Mouse (Mus musculus): ENCODE data around the gene Slco2a1.

Gene Slco2a1

DNA sequence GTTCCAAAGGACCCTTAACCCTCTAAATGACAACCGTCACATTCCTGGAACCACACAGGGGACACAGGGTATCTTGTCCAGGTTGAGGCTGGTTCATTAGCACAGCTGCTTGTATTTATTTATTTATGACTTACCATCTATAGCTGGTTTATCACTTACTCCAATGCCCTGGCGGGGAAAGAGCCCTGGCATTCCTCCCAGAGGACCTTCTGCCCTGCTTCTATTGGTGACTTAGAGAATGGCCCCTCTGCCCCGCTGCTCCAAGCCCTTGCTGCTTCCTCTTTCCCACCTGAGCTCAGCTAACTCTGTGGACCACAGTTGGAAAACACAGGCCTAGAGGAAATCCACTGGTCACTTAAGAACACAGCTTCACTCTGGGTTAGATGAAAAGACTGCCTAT, 94.9 kb downstream of the Slco2a1 start:
- DNase-seq (ENCODE audit: low read depth) = no peak

DNA sequence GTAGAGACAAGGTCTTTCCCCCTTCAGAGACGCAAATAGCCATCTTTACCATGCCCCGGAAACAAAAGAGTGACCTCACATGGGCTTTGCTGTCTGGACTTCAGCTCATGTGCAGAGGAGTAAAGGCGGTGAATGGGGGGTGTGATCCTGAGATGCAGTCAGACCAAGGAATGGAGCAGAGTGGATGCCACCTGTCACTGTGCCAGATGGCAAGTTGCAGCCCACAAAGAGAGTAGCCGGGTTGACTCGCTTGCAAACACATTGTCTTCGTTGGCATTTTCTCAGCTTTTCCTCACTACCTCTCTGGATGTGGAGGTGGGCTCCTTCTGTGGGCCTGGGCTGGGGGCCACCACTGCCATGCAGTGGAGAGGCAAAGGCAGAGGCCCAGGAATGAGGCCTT, 98.2 kb downstream of the Slco2a1 start:
- DNase-seq (ENCODE audit: low read depth) = no peak

DNA sequence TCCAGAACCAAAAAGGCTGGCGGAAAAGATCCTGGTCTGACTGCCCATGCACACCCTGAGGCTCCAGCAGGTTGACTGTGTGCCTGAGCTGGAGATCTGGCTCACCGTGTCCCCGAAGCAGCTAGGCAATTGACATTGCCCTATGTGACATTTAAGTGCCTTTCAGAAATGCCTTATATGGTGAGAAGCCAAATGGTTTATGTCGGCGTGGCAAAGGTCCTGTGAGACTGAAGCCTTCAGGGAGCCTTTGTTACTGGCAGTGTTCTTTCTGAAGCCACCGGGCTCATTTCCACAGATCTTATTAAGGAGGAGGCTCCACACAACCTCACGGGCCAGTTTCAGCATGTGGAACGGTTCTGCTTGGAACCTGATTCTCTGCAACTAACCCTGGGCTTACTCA, 98.8 kb downstream of the Slco2a1 start:
- DNase-seq (ENCODE audit: low read depth) = no peak

DNA sequence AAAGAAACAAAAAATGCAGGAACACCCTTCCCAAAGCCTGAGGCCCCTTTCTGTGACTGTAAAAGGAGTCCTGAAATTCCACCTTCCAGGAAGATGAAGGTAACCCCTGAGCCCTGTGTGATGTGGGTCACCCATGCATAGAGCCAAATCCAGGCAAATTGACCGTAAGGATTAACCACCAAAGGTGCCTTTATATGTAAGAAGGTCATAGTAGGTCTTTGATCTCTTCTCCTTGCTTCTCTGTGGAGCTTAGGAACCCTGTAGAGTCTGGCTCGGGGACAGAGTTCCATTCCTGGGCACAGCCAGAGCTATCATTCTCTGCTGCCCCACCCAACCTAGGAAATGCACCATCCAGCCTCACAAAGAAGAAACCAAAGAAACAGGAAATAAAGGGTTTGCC, 100.1 kb downstream of the Slco2a1 start:
- DNase-seq (ENCODE audit: low read depth) = no peak

DNA sequence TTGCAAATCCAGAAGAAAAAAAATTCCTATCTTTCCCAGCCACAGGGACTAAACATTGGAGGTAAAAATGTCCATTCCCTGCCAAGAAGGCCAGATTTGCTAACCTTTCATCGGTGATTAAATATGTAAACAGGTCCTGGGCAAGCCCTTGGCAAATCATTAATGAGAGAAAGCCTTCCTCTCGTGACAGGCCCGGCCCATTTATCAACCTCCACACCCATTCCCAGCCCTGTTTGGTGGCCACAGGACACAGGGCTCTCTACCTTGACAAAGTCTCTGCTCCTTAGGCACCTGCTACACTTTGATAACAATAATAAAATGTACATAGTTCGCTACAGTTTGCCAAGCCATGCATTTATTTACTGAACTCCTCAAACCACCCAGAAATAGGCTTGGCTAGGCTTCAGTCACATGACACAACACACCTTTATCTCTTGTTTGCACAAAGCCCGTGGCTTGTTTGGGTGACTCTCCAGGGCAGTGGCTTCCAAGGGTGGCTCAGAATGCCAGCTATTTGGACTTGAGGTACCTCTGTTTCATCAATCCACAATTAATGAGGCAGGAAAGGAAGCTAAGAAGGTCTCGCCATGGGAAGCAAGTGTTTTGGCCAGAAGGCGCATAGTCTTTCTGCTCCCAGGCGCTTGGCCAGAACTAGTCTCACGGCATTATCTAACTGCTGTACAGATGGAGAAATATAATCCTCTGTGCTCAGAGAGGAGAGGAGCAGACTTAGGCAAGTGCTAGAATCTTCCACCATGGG, 101.8 kb downstream of the Slco2a1 start:
- no peak for DNase-seq (ENCODE audit: low read depth)

DNA sequence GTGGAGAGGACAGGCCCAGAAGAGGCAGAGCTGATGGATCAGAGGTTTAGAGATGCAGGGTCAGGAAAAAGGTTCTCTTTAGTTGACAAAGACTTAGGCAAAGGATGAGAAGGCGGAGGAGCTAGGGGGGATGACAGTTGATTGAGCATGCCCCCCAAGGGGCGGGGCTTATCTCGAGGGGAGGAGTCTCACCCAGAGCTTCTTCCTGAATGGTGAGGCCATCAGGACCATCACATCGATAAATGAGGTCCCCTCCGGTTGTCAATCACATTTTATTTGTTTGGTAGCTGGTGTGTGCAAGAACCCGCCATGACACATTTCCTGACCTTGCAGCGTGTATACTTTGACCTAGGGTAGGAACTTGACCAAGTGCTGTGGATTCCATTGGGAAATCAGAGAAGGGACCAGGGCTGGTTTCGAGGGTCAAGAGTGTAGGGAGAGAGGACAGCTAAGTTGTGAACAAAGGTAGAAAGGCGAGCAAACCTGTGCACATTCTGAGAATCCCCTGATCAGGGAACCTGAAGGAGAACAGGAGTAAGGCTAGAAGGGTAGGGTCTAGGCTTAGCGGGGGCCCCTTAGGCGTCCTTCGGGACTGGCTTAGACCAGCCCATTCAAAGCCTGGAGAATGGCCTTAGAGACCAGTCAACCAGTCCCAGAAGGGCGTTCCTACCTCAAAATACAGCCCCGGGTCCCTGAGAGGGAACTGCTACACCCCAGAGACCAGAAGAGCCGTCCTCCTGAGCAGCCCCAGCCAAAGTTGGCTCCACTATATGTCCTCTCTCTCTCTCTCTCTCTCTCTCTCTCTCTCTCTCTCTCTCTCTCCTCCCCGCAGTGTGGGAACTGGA, 102.7 kb downstream of the Slco2a1 start:
- DNase-seq (ENCODE audit: low read depth) = no peak

DNA sequence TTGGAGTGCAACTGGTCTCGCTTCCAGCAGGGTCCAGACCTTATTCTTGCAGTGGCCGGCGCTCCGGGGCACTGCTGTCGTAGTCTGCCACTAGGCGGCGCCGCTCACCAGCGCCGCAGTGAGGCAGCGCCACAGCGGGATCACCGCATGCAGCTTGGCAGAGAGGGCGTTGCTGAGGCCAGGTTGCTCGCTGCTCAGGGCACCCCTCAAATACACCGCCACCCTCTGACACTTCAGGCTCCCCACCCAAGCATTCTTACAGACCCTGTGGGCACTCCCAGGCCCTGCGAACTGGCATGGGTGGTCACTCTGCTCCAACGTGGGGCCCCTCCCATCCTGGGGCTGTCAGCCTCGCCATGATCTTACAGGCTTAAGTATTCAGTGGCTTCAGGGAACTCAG, 103.7 kb downstream of the Slco2a1 start:
- DNase-seq (ENCODE audit: low read depth) = peak; percentile 83

DNA sequence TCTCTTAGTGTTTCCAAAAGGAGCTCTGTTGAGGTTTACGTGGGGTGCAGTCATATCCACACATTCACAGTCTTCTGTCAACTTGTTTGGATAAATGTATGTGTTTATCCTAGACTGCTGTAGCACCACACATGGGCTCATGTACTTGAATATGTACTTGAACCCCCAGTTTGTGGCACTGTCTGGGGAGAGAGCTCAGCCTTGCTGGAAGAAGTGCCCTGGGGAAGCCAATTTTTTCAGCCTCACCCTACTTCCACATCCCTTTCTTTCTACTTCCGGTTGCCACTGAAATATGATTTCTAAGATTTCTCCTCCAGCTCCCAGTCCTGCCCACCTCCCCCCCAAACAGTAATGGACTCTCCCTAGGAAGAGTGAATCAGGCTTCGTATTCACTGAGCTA, 105.2 kb downstream of the Slco2a1 start:
- DNase-seq (ENCODE audit: low read depth) = no peak

DNA sequence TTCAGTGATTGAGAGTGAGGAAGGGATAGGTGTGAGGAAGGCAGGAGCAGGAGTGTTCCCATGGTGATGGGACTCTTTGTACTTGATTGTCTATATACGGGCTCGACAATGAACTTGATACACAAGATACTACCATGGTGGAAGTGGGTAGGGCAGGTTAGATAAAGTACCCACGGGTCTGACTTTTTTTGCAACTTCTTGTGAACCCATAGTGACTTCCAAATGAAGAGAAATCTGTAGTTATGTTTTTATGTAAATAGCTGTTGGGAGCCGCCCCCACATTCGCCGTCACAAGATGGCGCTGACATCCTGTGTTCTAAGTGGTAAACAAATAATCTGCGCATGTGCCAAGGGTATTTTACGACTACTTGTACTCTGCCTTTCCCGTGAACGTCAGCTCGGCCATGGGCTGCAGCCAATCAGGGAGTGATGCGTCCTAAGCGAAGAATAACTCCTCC, 119.9 kb downstream of the Slco2a1 start:
- DNase-seq (ENCODE audit: low read depth) = peak; percentile 92

DNA sequence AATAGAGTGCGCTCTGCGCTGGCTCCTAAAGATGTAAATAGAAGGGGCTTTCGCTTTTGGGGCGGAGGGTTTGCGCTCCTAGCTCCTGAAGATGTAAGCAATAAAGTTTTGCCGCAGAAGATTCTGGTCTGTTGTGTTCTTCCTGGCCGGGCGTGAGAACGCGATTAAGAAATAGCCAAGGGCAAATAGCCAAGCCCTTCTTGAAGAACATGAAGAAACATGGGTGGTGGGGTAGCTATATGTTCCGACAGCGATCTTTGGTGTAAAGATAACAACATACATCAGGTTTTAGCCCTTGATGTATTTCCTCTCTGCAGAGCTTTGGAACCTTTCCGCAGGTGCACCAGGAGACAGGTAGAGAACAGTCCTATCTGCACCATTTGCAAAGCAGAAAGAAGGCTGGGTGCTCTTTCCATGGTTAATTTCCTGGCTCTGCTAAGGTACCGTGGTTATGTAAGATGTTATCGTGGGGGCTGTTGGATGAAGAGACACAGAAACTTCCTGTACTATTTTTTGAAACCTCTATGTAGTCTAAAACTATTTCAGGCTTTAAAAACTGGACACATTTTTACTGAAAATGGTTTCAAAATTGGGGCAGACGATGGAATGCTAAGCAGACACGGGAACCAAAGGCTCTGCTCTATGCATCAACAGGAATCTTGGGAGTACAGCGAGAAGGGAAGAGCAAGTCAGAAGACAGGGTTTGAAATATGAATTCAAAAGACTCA, 120.6 kb downstream of the Slco2a1 start:
- peak; percentile 76 for DNase-seq (ENCODE audit: low read depth)

DNA sequence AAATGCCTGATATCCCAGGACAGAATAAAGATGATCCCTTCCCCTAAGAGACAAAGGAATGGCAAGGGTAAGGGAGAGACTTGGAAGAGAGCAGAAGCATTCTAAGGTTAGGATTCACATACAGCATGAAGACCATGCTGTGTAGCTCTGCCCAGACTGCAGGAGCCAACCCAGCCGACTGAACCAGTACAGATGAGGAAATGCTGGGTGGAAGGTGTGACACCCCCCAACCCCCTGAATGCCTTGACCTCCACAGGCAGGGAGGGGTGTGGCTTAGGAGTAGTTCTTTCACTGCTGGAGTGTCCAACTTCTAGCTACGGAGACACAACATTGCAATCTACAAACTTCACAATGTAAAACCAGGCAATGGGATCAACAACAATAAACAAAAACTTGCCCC, 121.4 kb downstream of the Slco2a1 start:
- peak; percentile 40 for DNase-seq (ENCODE audit: low read depth)

DNA sequence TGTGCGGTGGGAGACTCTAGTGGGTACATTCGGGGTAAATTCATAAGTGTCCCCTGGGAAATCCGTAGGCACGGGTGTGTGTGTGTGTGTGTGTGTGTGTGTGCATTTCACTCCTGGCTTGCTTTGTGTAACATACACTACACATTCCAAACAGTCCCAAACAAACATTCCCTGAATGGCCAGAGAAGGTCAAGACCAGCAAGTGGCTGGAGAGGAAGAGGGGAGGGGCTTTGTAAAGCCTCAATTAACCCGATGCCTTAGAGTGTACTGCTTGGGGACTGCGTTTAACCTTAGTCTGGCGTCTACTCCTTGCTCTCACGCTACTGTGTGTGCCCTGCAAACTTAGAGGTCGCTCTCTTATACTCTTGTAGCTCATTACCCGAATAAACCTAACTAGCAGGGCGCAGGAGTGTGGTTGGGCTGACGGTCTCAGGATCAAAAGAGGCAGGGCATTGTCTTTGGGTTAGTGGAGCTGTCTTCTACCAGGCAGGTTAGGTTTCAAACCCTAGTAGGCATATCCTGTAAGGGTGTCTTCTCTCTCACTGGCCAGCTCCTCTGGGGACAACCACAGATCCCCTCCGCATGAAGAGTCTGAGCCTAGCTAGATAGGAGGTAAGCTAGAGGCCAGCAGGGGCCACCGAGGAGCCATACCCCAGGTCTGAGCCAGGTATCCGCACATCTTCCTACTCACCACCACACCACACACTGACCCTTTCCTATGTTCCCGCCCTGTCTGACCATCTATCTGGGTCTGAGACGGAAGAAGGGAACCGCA, 122.4 kb downstream of the Slco2a1 start:
- peak; percentile 58 for DNase-seq (ENCODE audit: low read depth)

DNA sequence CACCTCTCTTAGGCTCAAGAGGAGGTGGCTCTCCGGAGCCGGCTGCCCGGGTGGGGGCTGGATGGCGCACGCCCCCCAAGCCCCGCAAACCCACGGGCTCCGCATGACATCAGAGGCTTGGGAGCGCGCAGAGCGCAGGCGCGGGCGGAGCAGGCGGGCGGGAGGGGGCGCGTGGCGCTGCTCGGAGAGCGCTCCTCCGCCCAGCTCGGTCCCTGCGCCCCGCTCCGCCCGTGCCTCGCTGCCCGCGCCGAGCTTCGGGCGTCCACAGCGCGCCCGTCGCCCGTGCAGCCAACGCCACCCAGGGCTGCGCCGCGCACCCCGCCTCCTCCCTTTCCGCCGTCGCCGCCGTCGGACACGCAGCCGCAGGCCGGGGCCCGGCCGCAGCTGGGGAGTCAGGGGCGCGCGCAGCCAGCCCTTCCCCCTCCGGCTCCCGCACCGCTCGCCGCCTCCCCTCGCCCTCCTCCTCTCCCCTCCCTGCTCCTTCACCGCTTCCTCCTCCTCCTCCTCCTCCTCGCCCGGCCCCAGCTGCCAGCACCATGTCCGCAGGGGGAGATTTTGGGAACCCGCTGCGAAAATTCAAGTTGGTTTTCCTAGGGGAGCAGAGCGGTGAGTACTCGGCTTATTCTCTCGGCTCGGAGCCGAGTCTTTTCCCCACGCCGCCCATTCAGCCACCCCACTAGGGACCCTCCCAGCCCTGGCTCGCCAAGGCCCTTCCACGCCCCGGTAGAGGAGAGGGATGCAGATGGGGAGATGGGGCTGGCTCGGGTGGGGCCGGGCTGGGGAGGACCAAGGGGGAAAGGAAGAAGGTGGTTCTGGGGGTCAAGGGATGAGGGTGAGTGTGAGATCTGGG, 123.3 kb downstream of the Slco2a1 start, which contains the start of gene Rab6b:
Rab6b (plus strand) TSS at position 167 of the 850 bp plus-strand sequence.
- peak; percentile 74 for DNase-seq (ENCODE audit: low read depth)

DNA sequence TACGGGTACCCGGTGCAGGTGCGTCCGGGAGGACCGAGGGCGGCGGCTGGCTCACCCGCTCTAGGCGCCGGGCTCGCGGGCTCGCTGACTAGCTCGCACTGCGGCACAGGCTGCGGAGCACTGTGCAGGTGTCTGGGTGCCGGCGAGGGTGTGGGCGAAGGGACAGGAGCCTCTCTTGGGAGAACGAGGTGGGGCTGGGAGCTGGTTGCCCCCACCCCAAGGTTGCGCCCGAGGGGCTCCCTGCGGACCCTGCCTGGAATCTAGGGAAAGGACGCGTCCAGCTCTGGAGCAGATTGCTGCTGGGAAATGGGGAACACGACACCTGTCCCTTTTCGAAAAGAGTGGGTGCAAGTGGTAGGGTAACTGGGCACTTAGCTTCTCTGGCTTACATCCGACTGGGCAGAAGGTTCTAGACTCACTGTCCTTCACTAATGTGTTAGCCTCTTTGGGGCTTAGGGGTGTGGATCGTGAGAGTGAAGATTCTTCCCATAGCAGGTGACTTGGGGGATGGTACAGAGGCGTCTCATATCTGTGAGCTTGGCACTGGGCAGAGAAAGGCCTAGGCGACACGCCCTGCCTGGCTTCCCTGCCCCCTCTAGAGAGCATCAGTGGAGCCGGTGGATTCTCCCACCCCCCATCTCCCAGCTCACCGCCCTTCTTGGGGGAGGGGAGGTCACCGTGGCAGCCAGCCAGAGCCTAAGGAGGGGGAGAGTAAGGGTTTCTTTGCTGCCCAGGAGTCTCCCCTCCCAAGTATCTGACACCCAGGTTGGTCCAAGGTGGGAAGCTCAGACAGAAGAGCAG, 124.2 kb downstream of the Slco2a1 start:
- DNase-seq (ENCODE audit: low read depth) = peak; percentile 64

DNA sequence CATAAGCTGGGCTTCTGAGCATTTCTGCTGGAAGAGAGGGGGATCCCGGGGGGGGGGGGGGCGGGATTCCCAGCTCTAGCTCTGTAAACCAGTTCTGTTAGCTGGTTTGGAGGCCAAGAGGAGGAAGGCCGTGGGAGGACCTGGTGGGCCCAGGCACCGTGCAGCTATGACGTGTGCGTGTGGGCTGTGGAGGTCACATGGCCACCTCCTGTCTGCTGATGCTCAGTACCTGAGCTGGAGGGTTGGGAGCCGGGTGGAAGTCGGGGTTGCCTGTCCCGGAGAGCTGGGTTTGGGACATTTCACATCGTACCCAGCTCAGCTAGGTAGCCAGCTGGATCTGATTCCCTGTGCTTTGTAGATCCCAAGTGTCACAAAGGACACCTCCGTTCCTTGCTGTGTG, 124.8 kb downstream of the Slco2a1 start:
- DNase-seq (ENCODE audit: low read depth) = peak; percentile 39

DNA sequence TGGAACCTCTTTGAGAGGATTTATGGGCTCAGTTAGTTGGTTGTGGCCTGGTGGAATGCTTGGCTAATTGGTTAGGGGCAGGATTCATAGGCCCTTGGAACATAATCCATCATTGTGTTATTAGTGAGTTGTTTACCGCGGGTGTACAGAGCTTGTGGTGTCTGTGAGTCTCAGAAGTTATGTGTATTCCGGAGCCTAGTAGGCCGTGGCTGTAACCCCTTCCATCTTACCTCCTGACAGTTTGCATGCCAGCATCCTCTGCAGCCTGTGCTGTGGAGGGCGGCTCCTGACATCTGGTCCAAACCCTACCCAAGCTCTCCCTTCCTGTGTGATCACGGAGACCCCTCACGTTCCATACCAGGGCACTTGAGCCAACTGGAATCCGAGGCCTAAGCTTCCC, 125.8 kb downstream of the Slco2a1 start:
- no peak for DNase-seq (ENCODE audit: low read depth)

DNA sequence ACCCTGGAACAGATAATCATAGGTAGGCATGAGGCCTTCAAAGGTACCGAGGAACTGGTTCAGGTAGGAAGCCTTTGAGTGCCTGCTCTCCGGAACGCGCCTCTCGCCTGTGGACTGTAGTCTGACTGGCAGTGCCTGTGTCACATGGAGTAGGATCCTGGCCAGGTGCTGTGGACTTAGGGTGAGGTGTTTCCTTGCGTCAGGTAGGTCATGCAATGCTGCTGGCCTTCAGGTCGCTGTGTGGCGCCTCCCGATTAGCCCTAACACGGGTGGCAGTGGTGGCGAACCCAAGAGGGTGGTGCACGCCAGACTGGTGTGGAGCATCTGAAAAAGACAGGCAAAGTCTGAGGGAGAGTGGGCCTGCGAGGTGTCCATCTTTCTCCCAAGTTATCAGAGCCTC, 126.4 kb downstream of the Slco2a1 start:
- DNase-seq (ENCODE audit: low read depth) = no peak

DNA sequence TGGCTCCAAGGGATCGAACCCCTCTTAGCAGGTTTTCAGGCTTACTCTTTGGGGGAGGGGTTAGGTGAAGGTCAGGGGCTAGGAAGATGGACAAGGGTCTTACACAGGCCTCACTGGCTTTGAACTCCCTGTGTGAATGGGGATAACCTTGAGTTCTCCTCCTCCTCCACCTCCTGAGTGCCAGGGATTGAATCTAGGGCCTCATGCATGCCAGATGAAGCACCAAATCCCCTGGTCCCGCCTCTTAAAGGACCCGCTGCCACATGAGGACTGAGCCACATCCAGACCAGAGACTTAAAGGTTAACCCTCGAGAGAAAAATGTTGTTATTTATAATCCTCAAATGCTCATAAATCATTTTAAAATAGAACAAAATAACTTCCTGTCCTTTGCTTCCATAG, 128.4 kb downstream of the Slco2a1 start:
- DNase-seq (ENCODE audit: low read depth) = no peak

DNA sequence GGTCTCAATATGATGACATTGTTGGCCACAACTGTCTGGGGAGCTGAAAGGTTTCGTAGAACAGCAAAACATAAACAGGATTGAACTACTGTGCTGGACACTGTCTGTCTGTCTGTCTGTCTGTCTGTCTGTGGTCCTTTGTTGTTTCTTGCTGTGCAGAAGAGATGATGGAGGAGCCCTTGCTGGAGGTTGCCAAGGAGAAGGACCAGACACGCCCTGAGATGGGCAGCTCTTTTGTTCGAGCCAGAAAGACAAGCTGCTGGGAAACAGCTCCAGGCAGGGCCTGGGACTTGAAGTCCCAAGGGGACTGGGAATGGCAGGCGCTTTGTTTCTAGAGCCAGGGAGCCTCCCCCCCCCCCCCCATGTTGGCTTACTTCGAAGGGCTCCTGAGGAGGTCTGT, 129.0 kb downstream of the Slco2a1 start:
- DNase-seq (ENCODE audit: low read depth) = no peak

DNA sequence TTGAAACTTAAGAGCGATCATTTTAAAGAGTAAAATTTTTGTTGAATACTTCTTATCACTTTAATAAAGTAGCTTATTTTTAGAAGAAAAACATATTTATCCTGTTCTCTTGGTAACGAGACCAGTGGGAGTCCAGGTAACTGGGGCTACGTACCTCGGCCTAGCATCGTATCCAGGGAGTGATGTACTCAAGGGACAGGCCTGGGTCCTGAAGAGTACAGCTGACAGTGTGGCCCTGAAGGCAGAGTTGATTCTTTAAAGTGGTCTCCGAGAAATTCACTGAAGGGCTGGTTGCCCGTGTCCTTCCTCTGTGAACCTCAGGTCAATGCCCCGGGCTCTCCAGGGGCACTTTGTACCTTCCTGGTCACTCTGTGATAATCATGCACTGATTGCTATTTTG, 129.4 kb downstream of the Slco2a1 start:
- no peak for DNase-seq (ENCODE audit: low read depth)
